Mouse (Mus musculus) liver, embryonic 14.5 days (tissue): ENCODE data around the gene Pan3.

Experiments used
- CTCF ChIP-seq: IDR thresholded peaks from 2 replicates; pipeline ENCODE4 v1.5.1; 2016; ENCODE audit warnings: antibody characterized with exemption, low read depth, control low read depth
- EP300 ChIP-seq: IDR thresholded peaks from 2 replicates; pipeline ENCODE4 v1.6.1; 2016; ENCODE audit warnings: antibody characterized with exemption, low read depth

DNA sequence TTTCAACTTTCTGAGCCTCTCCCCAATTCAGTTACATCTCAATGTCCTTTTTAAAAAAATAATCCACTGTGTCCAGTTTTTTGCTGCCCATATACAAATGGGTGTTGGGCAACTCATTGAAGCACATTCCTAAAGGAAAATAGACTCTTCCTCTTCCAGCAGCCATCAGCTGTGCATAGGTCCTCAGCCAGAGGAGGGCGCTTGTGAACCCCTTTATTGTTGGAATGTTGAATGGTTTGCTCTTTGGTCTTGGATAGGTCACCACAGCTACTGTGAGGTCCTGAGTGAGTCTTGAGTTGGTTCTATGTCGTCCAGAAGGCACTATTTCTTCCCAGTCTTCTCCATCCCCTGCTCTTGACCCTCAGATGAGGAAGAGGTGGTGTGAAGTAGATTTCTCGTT lies 54.2 kb downstream of the Pan3 start:
- TF ChIP-seq EP300 (no peak), CTCF (peak; percentile 59)
